Mouse (Mus musculus) spleen, postnatal 14 days (tissue): Measurements from ENCODE around the gene Dek.

Experiments used
- DNase-seq, 2 experiments: peaks; one replicate each; pipeline ENCODE4 v3.0.0; 2021 to 2022; ENCODE audit warnings: low spot score in 2 of 2

Dek gene

DNA sequence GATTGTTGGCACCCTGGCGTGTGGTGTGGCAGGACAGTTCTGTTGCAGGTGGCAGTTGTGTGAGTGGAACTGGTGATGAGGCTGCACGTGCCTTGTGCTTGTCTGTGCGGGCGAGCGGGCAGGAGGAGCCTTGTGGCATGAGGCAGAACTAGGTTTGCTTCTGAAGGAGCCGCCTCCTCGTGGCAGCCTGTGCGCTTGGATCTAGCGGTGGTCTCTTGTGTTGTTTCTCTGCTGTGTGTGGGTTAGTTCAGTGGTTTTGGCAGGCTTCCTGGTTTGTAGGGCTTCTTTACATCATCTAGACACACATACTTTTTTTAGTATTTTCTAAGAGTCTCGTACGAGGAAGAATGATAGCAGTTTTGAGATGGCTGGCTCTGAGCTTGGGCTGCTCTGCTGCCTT is 49.9 kb downstream of the Dek start:
- DNase-seq: no peak

DNA sequence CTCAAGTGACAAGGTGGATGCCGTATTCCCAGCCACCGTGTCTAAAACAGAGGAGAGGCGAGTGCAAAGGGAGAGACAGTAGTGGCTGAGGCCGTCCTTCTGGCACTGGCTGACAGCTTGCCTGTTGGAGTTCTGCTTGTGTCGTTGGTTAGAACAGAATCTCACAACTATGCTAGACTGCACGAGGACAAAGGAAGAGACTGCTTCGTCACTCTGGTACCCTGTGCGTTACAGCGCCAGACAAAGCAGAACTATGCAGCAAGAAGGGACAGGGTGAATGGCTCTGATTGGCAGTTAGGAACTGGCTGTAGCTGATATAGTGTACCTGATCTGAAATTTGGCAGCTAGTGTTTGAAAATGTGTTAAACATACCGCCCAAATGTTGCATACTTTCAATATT is 52.0 kb downstream of the Dek start:
- DNase-seq: no peak

DNA sequence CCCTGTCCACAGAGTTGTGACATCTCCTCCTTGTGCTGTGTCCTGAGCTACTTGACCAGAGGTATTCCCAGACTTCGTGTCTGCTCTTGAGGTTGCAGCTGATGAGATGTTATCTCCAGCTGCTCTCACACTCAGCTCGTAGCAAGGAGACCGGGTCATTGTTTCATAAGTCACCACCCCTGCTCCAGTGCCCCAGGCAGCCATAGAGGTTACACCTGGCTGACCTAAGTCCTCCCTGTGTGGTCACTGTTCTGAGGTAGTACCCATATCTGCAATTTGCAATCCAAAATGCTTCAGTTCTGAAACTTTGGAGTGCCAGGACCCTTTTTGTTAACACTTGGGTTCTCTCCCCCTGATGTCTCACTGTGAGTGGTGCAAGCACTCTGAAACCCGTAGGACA is 56.0 kb downstream of the Dek start:
- no peak for DNase-seq

DNA sequence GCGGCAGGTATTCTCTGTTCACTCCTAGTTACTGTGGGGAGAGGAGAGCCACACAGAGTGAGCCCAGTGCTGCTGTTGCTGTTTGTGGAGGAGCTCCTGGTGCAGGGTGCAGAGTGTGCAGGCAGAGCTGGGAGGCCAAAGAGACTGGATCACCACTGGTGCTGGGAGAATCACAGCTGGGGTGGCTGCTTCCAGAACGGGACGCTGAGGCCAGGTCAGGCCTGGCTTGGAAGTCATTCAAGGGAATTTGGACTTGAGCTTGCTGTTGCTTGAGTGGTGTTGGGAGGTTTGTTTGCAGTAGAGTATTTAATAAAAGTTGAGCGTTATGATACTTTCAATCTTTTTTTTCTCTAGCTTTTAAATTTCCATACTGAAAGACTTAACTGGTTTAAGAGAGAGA is 58.0 kb downstream of the Dek start:
- DNase-seq: no peak

DNA sequence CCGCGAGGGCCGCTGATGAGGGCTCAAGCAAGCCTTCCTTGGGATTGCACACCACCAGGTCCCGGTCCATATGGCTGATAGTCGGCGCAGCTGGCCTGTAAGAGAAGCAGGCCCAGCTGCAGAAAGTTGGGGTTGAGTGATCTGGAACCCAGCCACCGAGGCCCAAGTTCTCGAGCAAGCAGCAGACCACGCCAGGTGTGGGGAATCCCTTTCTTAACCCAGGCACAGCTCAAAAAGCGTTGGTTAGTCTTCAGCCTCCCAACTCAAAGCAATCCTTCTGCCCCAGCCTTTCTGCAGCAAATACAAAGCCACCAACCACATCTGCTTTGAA is 61.4 kb downstream of the Dek start, which contains the start of gene Tpmt:
Tpmt (minus strand) TSS at position 121 of the 331 bp plus-strand sequence.
- peak in 1 of 2 experiments; percentile 21 for DNase-seq

DNA sequence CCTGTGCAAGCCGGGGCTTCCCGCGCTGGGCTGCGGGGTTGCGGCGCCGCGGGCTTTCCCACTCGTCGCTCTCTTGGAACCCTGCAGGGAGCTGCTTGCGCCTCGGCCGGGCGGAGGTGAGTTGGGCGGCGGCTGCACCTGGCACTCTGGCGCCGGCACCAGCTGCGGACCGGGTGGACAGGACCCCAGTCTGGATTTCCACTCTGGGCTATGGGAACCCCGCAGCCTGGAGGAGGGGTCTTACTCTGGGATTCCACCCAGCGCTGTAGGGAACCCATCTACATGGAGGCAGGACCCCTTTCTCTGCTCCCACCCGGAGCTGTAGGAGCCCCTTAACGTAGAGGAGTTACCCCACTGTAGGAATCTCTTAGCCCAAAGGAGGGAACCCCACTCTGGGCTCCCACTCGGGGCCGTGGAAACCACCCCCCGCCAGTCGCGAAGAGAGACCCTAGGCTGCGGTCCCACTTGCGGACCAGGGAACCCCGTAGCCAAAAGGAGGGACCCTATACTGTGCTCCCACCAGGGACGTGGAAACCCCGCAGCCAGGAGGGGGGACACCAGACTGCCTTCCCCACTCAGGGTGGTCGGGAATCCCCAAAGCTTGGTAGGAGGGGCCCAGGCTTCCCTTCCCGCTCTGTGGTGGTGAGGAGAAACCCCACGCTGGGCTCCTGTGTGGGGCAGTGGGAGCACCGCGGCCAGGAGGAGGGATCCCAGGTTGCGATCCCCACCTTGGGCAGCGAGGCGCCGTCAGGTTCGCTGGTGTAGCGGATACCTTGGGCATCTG is 62.0 kb downstream of the Dek start:
- peak in 1 of 2 experiments; percentile 15 for DNase-seq

DNA sequence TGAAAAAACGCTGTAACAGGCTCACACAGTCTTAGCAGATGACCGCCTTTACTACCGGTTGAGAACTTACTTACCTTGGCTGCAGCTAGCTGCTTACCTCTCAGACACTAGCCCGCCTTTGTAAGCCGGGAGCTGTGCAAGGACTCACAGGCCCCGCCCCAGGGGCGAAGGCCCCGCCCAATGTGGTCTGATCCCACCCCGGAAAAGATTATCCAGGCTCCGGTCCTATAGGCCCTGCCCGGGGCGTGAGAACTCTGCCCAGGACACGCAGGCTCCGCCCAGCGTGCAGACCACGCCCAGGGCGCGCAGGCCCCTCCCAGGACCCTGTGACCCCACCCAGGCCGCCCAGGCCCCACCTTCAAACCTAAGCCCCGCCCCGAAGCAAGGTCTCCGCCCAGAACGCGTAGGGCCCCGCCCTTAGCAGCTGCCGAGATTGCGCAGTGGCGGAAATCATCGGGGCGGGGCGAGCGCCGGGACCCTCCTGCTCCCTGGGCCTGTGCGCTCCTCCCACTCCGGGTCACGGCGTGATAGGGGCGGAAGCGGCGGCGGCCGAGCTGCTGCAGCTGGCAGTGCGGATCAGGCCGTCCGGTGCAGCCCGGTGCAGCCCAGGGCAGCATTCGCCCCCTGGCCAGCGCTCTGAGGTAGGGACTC is 62.8 kb downstream of the Dek start, which contains the start of gene Kdm1b:
Kdm1b (plus strand) TSS at position 470 of the 651 bp plus-strand sequence.
- peak; percentile 97 to 98 for DNase-seq

DNA sequence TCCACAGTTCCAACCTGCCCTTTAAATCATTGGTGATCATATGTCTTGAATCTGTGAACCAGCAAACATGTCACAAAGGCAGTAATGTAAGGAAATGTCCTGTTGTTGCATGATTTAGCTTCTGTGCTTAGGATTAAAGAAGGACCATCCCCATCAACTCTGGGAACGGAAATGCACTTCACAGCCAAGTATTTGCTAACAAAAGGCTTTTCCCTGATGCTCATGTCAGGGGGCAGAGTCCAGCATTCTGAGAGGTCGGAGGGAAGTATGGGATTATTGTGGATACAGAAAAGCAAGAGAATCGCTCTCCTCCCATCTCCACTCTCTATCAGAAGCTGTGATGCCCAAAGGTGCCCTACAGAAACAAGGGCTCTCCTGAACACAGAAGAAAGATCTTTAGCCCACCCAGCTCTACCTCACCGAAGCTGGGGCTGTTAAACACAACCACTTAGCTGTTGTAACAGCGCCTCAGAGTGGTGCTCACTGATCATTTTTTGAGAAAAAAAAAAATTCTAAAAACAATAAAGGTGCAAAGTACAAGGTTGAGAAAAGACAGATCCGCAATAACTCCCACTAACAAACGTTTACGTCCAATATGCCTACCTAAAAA is 63.9 kb downstream of the Dek start:
- DNase-seq: no peak

DNA sequence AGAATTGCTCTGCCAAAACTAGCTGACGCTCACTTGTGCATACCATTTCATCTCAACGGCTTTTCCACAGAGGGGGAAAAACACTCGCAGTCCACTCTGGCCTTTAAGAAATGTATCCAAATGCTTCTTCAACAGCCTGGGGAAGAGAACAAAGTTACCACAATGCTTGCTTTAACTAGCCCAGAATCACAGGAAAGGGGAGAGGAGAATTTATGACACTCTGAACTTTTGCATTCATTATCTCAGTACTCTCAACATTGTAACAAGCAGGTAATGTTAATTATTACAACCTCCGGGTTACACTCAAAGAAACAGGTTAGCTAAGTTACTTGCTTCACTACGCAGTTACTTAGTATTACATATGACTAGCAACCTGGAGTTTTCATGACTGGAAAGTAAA is 65.9 kb downstream of the Dek start:
- no peak for DNase-seq

DNA sequence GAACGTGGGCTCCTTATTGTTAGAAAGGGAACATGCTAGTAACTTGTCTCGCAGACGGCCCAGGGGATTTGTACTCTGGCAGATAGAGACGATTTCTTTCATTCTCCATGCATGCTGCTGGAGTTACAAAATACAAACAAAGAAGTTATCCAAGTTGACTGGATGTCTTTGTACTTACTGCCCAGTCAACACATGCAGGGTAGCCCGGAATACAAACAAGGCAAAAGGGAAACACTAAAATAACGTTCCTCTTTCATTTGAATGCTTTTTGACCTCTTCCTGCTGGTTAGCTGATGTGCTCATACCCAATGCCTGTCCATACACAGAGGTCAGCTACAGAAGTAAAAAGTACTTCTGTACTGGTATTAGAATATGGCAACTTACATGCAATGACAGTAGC is 68.1 kb downstream of the Dek start:
- DNase-seq: no peak
